Mouse (Mus musculus): ENCODE results near the gene Emc10. TPM values are rescaled to one million over a fixed set of nuclear protein-coding genes. Genes with fewer than 3 reads are reported as not detected.

Emc10 gene
- polyA plus RNA-seq, 1 experiment, result 188 TPM

DNA sequence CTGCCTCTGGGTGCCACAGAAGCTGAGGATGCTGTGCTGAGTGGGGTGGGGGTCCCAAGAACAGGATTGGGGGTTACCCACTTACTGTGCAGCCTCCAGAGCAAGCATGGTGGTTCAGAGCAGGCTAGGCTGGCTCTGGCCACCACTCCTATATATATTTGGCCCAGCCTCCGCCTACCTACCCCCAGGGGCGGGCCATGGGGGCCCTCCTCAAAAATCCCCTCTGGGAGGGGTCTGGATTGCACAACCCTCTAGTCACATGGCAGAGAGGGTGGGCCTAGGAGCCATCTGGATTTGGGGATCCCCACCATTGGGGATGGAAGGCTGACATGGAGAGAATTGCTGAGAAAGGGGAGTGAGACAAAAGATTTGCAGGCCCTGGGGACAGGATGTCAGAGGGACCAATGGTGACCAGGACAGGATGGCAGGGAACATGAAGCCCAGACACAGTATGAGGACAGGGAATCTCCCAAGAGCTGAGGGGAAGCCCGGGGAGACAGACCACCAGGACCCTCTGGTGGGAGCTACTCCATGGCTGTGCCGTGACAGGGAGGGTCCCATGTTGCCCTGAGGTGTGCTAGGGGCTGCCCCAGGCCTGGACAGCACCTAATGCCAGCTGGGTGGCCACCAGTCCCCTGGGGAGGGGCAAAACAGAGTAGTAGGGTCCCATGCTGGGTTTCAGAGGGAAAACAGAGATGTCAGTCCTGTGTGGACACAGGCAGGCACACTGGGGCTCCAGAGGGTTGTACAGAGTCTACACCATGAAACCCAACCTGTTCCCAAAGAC lies 35.8 kb upstream of the Emc10 start, which contains the start of gene Spib:
Gene Spib (minus strand): TSS at position 126 of the 787 bp plus-strand sequence.
- H3K27ac ChIP-seq (ENCODE audit: insufficient read depth, low read length), result peak within 1 kb of the TSS; percentile 96

DNA sequence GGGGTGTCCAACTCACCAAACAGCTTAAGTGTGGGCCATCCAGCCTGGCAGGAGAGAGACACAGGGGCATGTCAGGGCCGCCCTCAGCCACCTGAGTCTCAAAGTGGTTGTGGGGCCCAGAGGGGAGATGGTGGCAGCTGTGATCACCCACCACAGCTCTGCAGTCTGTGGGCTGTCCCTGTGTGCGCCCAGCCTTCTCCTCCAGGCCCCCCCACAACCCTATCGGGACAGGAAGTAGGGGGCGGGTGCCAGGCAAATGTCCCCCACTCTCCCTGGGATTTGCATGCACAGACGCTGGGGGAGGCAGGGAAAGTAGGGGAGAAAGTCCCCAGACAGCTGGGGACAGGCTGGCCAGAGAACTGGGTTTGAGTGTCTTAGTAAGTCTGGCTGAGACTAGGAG lies 34.9 kb upstream of the Emc10 start:
- Histone ChIP-seq H3K27me3 (ENCODE audit: control insufficient read depth, insufficient read depth, low read length) (no peaks in the 10 kb centered on the region), H3K4me1 (ENCODE audit: control insufficient read depth, insufficient read depth, insufficient read length) (peaks cover 45% of the 10 kb centered on the region; the same call in 1 of the 2 replicates), H3K36me3 (ENCODE audit: control insufficient read depth, insufficient read depth, low read length) (peaks cover 24% of the 10 kb centered on the region), H3K4me3 (ENCODE audit: extremely low read depth, insufficient read depth, insufficient read length) (peak overlapping the region; percentile 64), H3K27ac (ENCODE audit: insufficient read depth, low read length) (peak overlapping the region; percentile 96)
- peak in 1 of 2 experiments; percentile 79 for DNase-seq (ENCODE audit: low read depth in 1 of 2, low spot score in 2 of 2)
- TF ChIP-seq CTCF (IDR thresholded peaks at IDR 0.05; ENCODE audit: extremely low read depth, insufficient read depth, insufficient read length, insufficient replicate concordance) (no peak), POLR2A (IDR thresholded peaks at IDR 0.05; ENCODE audit: low read depth, low read length) (peak; percentile 80)
- 10% methylated on average over 5 of the region's 5 CpGs for WGBS

More for the DNA sequence above, 35.8 kb upstream of the Emc10 start, which contains the start of gene Spib:
- peak within 1 kb of the TSS; percentile 64 for H3K4me3 ChIP-seq (ENCODE audit: extremely low read depth, insufficient read depth, insufficient read length)
- H3K27me3 ChIP-seq (ENCODE audit: control insufficient read depth, insufficient read depth, low read length), result no peaks in the 10 kb centered on the region
- peak in 1 of 2 experiments; percentile 72 for DNase-seq (ENCODE audit: low read depth in 1 of 2, low spot score in 2 of 2)
- peaks cover 43% of the 10 kb centered on the region; the same call in 1 of the 2 replicates for H3K4me1 ChIP-seq (ENCODE audit: control insufficient read depth, insufficient read depth, insufficient read length)
- 43% methylated on average over 4 of the region's 4 CpGs for WGBS
- peaks cover 20% of the 10 kb centered on the region for H3K36me3 ChIP-seq (ENCODE audit: control insufficient read depth, insufficient read depth, low read length)
- TF ChIP-seq POLR2A (IDR thresholded peaks at IDR 0.05; ENCODE audit: low read depth, low read length), result peak; percentile 87
- no peak for TF ChIP-seq CTCF (IDR thresholded peaks at IDR 0.05; ENCODE audit: extremely low read depth, insufficient read depth, insufficient read length, insufficient replicate concordance)

DNA sequence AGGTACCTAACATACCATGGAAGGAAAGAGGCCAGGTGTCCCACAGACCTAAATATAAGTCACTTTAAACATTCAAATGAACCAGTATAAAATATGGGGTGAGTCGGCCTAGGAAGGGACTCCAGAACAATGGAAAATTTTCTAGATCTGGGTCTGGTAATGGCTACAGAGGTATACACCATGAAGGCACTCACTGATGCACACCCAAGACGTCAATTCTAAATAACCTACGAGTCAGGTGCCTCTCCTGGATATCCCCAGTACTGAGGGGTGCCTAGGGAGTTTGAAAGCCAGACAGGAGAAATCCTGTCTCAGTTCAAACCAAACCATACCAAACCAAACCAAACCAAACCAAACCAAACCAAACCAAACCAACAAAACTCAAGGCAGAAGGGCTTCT lies 34.2 kb upstream of the Emc10 start:
- TF ChIP-seq POLR2A (IDR thresholded peaks at IDR 0.05; ENCODE audit: low read depth, low read length) (no peak), CTCF (IDR thresholded peaks at IDR 0.05; ENCODE audit: extremely low read depth, insufficient read depth, insufficient read length, insufficient replicate concordance) (no peak)
- peak overlapping the region; percentile 96 for H3K27ac ChIP-seq (ENCODE audit: insufficient read depth, low read length)
- H3K27me3 ChIP-seq (ENCODE audit: control insufficient read depth, insufficient read depth, low read length), result no peaks in the 10 kb centered on the region
- no peak for DNase-seq (ENCODE audit: low read depth in 1 of 2, low spot score in 2 of 2)
- peak overlapping the region; percentile 64 for H3K4me3 ChIP-seq (ENCODE audit: extremely low read depth, insufficient read depth, insufficient read length)
- H3K4me1 ChIP-seq (ENCODE audit: control insufficient read depth, insufficient read depth, insufficient read length), result peaks cover 45% of the 10 kb centered on the region; the same call in 1 of the 2 replicates
- peaks cover 24% of the 10 kb centered on the region for H3K36me3 ChIP-seq (ENCODE audit: control insufficient read depth, insufficient read depth, low read length)
- 42% methylated on average over 3 of the region's 3 CpGs for WGBS

DNA sequence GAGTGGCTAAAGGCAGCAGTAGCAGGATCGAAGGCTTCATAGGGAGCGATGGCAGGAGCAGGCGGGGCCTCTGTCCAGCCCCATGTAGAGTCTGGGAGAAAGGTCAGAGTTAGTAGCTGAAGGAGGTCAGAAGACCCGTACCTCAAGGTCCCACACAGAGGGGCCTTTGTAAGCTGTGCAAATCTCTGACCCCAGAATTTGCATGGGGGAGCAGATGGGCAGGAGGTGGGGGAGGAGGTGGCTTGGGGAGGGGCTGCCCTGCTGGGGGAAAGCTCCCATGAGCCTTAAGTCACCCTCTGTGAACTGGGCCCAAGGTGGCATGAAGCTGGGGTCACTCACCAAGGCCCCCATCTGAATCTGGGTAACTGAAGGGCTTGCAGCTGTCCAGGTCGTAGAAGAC lies 33.2 kb upstream of the Emc10 start:
- Histone ChIP-seq H3K27ac (ENCODE audit: insufficient read depth, low read length) (peak overlapping the region; percentile 96), H3K4me1 (ENCODE audit: control insufficient read depth, insufficient read depth, insufficient read length) (peaks cover 38% of the 10 kb centered on the region), H3K36me3 (ENCODE audit: control insufficient read depth, insufficient read depth, low read length) (peaks cover 22% of the 10 kb centered on the region), H3K4me3 (ENCODE audit: extremely low read depth, insufficient read depth, insufficient read length) (peak overlapping the region; percentile 64), H3K27me3 (ENCODE audit: control insufficient read depth, insufficient read depth, low read length) (no peaks in the 10 kb centered on the region)
- WGBS, result 44% methylated on average over 5 of the region's 5 CpGs
- TF ChIP-seq CTCF (IDR thresholded peaks at IDR 0.05; ENCODE audit: extremely low read depth, insufficient read depth, insufficient read length, insufficient replicate concordance) (no peak), POLR2A (IDR thresholded peaks at IDR 0.05; ENCODE audit: low read depth, low read length) (no peak)
- DNase-seq (ENCODE audit: low read depth in 1 of 2, low spot score in 2 of 2), result peak in 1 of 2 experiments; percentile 63

DNA sequence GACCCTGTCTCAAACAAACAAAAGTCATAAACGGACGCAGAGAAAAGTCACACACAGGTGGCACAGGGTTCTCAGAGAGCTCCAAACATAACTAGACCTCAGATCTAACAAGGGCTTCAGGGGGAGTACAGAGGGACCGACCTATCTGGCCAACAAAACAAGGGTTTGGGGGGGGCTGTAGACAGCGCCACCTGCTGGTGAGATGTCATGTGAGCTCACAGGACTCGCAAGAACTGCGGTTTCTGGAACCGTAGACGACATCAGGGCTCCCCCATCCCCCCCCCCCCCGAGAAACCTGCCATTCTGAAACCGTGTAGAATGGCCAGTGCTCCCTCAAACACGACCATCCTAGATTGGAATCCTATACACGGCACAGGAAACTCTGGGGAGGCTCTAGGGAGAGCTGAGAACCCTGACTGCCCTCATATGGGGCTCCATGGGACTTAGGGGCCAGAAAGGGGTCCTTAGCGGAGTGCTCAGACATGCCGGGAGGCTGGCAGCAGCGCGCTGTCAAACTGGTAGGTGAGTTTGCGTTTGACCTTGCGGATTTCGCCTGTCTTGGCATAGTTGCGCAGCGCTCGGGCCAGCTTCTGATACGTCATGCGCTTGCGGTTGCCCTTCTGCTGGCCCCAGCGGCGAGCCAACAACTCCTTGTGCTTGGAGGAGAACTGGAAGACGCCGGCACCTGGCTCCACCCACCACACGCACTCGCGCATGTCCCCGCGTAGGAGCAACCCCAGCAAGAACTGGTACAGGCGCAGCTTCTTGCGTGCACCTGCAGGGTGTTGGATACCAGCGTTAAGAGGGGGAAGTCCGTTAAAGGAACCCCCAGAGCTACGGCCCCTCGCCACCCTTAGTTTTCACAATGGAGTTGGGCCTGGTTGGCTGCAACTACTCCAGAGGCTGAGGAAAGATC lies 31.4 kb upstream of the Emc10 start:
- peak; percentile 72 to 73 for DNase-seq (ENCODE audit: low read depth in 1 of 2, low spot score in 2 of 2)
- Histone ChIP-seq H3K36me3 (ENCODE audit: control insufficient read depth, insufficient read depth, low read length) (peaks cover 22% of the 10 kb centered on the region), H3K4me3 (ENCODE audit: extremely low read depth, insufficient read depth, insufficient read length) (peak overlapping the region; percentile 64), H3K27ac (ENCODE audit: insufficient read depth, low read length) (peak overlapping the region; percentile 83), H3K27me3 (ENCODE audit: control insufficient read depth, insufficient read depth, low read length) (no peaks in the 10 kb centered on the region), H3K4me1 (ENCODE audit: control insufficient read depth, insufficient read depth, insufficient read length) (peaks cover 31% of the 10 kb centered on the region)
- TF ChIP-seq CTCF (IDR thresholded peaks at IDR 0.05; ENCODE audit: extremely low read depth, insufficient read depth, insufficient read length, insufficient replicate concordance) (peak; percentile 85), POLR2A (IDR thresholded peaks at IDR 0.05; ENCODE audit: low read depth, low read length) (no peak)
- 4% methylated on average over 40 of the region's 40 CpGs for WGBS

DNA sequence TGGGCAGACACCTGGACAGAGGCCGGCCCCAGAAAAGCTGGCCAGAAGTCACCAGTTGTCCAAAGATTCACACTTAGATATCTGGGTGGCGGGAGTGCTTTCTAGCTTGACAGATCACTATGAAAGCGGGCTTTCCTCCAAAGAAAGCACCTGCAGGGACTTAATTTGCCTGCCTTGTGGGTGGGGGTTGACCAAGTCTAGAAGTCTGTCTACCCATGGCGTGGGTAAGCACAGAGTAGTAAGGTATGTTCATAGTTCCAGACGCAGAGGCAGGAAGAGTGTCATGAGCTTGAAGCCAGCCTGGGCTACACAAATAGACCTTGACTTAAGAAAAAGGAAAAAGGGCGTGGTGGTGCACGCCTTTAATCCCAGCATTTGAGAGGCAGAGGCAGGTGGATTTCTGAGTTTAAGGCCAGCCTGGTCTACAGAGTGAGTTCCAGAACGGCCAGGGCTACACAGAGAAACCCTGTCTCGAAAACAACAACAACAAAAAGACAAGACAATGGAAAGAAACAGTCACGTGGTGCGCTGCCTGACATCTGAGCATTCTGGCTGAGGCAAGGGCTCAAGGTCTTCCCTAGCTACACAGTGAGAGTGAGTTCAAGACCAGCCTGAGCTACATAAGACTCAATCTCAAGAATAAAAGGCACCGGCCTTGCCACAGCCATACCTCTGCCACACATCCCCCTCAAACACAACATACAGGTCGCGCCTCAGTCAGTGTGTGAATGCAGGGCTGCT lies 30.3 kb upstream of the Emc10 start:
- Histone ChIP-seq H3K27ac (ENCODE audit: insufficient read depth, low read length) (peak overlapping the region; percentile 80), H3K4me3 (ENCODE audit: extremely low read depth, insufficient read depth, insufficient read length) (no peak overlapping the region), H3K27me3 (ENCODE audit: control insufficient read depth, insufficient read depth, low read length) (no peaks in the 10 kb centered on the region), H3K4me1 (ENCODE audit: control insufficient read depth, insufficient read depth, insufficient read length) (peaks cover 25% of the 10 kb centered on the region), H3K36me3 (ENCODE audit: control insufficient read depth, insufficient read depth, low read length) (peaks cover 22% of the 10 kb centered on the region)
- 65% methylated on average over 14 of the region's 14 CpGs for WGBS
- DNase-seq (ENCODE audit: low read depth in 1 of 2, low spot score in 2 of 2), result no peak
- TF ChIP-seq POLR2A (IDR thresholded peaks at IDR 0.05; ENCODE audit: low read depth, low read length) (no peak), CTCF (IDR thresholded peaks at IDR 0.05; ENCODE audit: extremely low read depth, insufficient read depth, insufficient read length, insufficient replicate concordance) (no peak)

All from spleen, adult 2 months (tissue).